Mouse (Mus musculus): Measurements from ENCODE around the gene Wdr41. TPM values are rescaled to one million over a fixed set of nuclear protein-coding genes. Genes with fewer than 3 reads are reported as not detected.

The Wdr41 gene
- polyA plus RNA-seq (2016; fragmentation: Nextera tagmentation; extraction: Ambion mirVana): 8.1 and 9.8 TPM in 2 replicates

- Histone ChIP-seq H3K4me1 (peaks cover 14% of the 10 kb centered on the region), H3K27ac (peak within 1 kb of the TSS; percentile 86), H3K36me3 (0 out of 2 replicates have a peak, but pooled peaks cover 7% of the 10 kb centered on the region), H3K9ac (peak within 1 kb of the TSS; percentile 88), H3K9me3 (replicated peaks) (no peaks in the 10 kb centered on the region), H3K27me3 (replicated peaks) (no peaks in the 10 kb centered on the region), H3K4me2 (peak within 1 kb of the TSS; percentile 76), H3K4me3 (peak within 1 kb of the TSS; percentile 84)
- 2% methylated on average over 65 of the region's 68 CpGs for WGBS (ENCODE audit: insufficient replicate concordance)
- ATAC-seq: peak; percentile 98
Measured at GRCm38 (mm10) chr13:94976219-94977186, at the start of gene Wdr41. Wdr41 (plus strand) TSS chr13:94976344.

GRCm38 (mm10) chr13:94928086-94928485 is 48.1 kb upstream of the Wdr41 start:
- Histone ChIP-seq H3K36me3 (no peaks in the 10 kb centered on the region), H3K9me3 (replicated peaks) (no peaks in the 10 kb centered on the region), H3K4me2 (no peak overlapping the region), H3K27me3 (replicated peaks) (peaks cover 25% of the 10 kb centered on the region; the same call in 1 of the 2 replicates), H3K4me3 (no peak overlapping the region), H3K4me1 (no peaks in the 10 kb centered on the region), H3K9ac (no peak overlapping the region), H3K27ac (no peak overlapping the region)
- no peak for ATAC-seq
- 52% methylated on average over 3 of the region's 3 CpGs for WGBS (ENCODE audit: insufficient replicate concordance)

GRCm38 (mm10) chr13:94938418-94938817 is 37.7 kb upstream of the Wdr41 start:
- WGBS (ENCODE audit: insufficient replicate concordance): 57% methylated on average over 5 of the region's 5 CpGs
- H3K4me3 ChIP-seq: no peak overlapping the region
- no peaks in the 10 kb centered on the region for H3K36me3 ChIP-seq
- H3K27ac ChIP-seq: no peak overlapping the region
- H3K27me3 ChIP-seq (replicated peaks): peaks cover 7% of the 10 kb centered on the region; the same call in 1 of the 2 replicates
- H3K4me2 ChIP-seq: no peak overlapping the region
- no peak overlapping the region for H3K9ac ChIP-seq
- ATAC-seq: no peak
- no peaks in the 10 kb centered on the region for H3K4me1 ChIP-seq
- no peaks in the 10 kb centered on the region for H3K9me3 ChIP-seq (replicated peaks)

- Histone ChIP-seq H3K36me3 (no peaks in the 10 kb centered on the region), H3K27me3 (replicated peaks) (peaks cover 12% of the 10 kb centered on the region), H3K4me3 (no peak overlapping the region), H3K9ac (no peak overlapping the region), H3K27ac (no peak overlapping the region), H3K9me3 (replicated peaks) (no peaks in the 10 kb centered on the region), H3K4me2 (no peak overlapping the region), H3K4me1 (no peaks in the 10 kb centered on the region)
- ATAC-seq: no peak
- WGBS (ENCODE audit: insufficient replicate concordance): 61% methylated on average over 5 of the region's 5 CpGs
Measured at GRCm38 (mm10) chr13:94940104-94940503, 36.0 kb upstream of the Wdr41 start.

GRCm38 (mm10) chr13:94941230-94941629 is 34.9 kb upstream of the Wdr41 start:
- Histone ChIP-seq H3K27ac (no peak overlapping the region), H3K4me1 (no peaks in the 10 kb centered on the region), H3K9ac (no peak overlapping the region), H3K36me3 (no peaks in the 10 kb centered on the region), H3K27me3 (replicated peaks) (peaks cover 12% of the 10 kb centered on the region), H3K4me3 (no peak overlapping the region), H3K4me2 (no peak overlapping the region), H3K9me3 (replicated peaks) (no peaks in the 10 kb centered on the region)
- ATAC-seq: no peak
- WGBS (ENCODE audit: insufficient replicate concordance): 12% methylated on average over 4 of the region's 4 CpGs

- WGBS (ENCODE audit: insufficient replicate concordance): 51% methylated on average over 6 of the region's 6 CpGs
- no peak overlapping the region for H3K4me2 ChIP-seq
- no peaks in the 10 kb centered on the region for H3K4me1 ChIP-seq
- no peak overlapping the region for H3K4me3 ChIP-seq
- H3K9me3 ChIP-seq (replicated peaks): no peaks in the 10 kb centered on the region
- H3K36me3 ChIP-seq: no peaks in the 10 kb centered on the region
- no peak overlapping the region for H3K27ac ChIP-seq
- H3K9ac ChIP-seq: no peak overlapping the region
- ATAC-seq: no peak
- H3K27me3 ChIP-seq (replicated peaks): no peaks in the 10 kb centered on the region; the same call in 1 of the 2 replicates
Measured at GRCm38 (mm10) chr13:94955941-94956340, 20.2 kb upstream of the Wdr41 start.

- ATAC-seq: no peak
- H3K27ac ChIP-seq: no peak overlapping the region
- no peak overlapping the region for H3K4me2 ChIP-seq
- no peaks in the 10 kb centered on the region for H3K4me1 ChIP-seq
- H3K36me3 ChIP-seq: no peaks in the 10 kb centered on the region
- H3K9ac ChIP-seq: no peak overlapping the region
- no peak overlapping the region for H3K4me3 ChIP-seq
- no peaks in the 10 kb centered on the region; the same call in 1 of the 2 replicates for H3K27me3 ChIP-seq (replicated peaks)
- H3K9me3 ChIP-seq (replicated peaks): no peaks in the 10 kb centered on the region
- 60% methylated on average over 1 of the region's 1 CpGs for WGBS (ENCODE audit: insufficient replicate concordance)
Measured at GRCm38 (mm10) chr13:94957965-94958364, 18.2 kb upstream of the Wdr41 start.

- no peaks in the 10 kb centered on the region for H3K36me3 ChIP-seq
- no peaks in the 10 kb centered on the region for H3K4me1 ChIP-seq
- no peak for ATAC-seq
- H3K27me3 ChIP-seq (replicated peaks): 0 out of 2 replicates have a peak, but pooled peaks cover 7% of the 10 kb centered on the region
- no peak overlapping the region for H3K27ac ChIP-seq
- 76% methylated on average over 9 of the region's 9 CpGs for WGBS (ENCODE audit: insufficient replicate concordance)
- no peak overlapping the region for H3K9ac ChIP-seq
- no peak overlapping the region for H3K4me2 ChIP-seq
- no peak overlapping the region for H3K4me3 ChIP-seq
- no peaks in the 10 kb centered on the region for H3K9me3 ChIP-seq (replicated peaks)
Measured at GRCm38 (mm10) chr13:94969992-94970553, 6.1 kb upstream of the Wdr41 start.

GRCm38 (mm10) chr13:94975828-94976218 is 321 bp upstream of the Wdr41 start:
- 25% methylated on average over 9 of the region's 9 CpGs for WGBS (ENCODE audit: insufficient replicate concordance)

GRCm38 (mm10) chr13:94979081-94979480 is 2.9 kb downstream of the Wdr41 start:
- Histone ChIP-seq H3K36me3 (0 out of 2 replicates have a peak, but pooled peaks cover 13% of the 10 kb centered on the region), H3K4me2 (no peak overlapping the region), H3K4me1 (peaks cover 14% of the 10 kb centered on the region), H3K27ac (no peak overlapping the region), H3K9me3 (replicated peaks) (no peaks in the 10 kb centered on the region), H3K27me3 (replicated peaks) (no peaks in the 10 kb centered on the region), H3K9ac (no peak overlapping the region), H3K4me3 (no peak overlapping the region)
- WGBS (ENCODE audit: insufficient replicate concordance): 62% methylated on average over 7 of the region's 7 CpGs
- ATAC-seq: no peak

More at GRCm38 (mm10) chr13:94975828-94976218, 321 bp upstream of the Wdr41 start:
- Histone ChIP-seq H3K9ac (peak overlapping the region; percentile 88), H3K4me1 (peaks cover 14% of the 10 kb centered on the region), H3K36me3 (0 out of 2 replicates have a peak, but pooled peaks cover under 1% of the 10 kb centered on the region), H3K4me2 (peak overlapping the region; percentile 76), H3K27me3 (replicated peaks) (no peaks in the 10 kb centered on the region), H3K4me3 (peak overlapping the region; percentile 84), H3K9me3 (replicated peaks) (no peaks in the 10 kb centered on the region), H3K27ac (no peak overlapping the region)
- ATAC-seq: no peak

GRCm38 (mm10) chr13:94990516-94990915 is 14.4 kb downstream of the Wdr41 start:
- Histone ChIP-seq H3K4me1 (peaks cover 4% of the 10 kb centered on the region; the same call in 1 of the 2 replicates), H3K4me2 (no peak overlapping the region), H3K9me3 (replicated peaks) (no peaks in the 10 kb centered on the region), H3K36me3 (no peaks in the 10 kb centered on the region), H3K27me3 (replicated peaks) (no peaks in the 10 kb centered on the region), H3K4me3 (no peak overlapping the region), H3K27ac (no peak overlapping the region), H3K9ac (no peak overlapping the region)
- WGBS (ENCODE audit: insufficient replicate concordance): 57% methylated on average over 5 of the region's 5 CpGs
- no peak for ATAC-seq

GRCm38 (mm10) chr13:95007281-95007680 is 31.1 kb downstream of the Wdr41 start:
- H3K4me3 ChIP-seq: no peak overlapping the region

More at GRCm38 (mm10) chr13:95007281-95007680, 31.1 kb downstream of the Wdr41 start:
- Histone ChIP-seq H3K36me3 (peaks cover 10% of the 10 kb centered on the region; the same call in 1 of the 2 replicates), H3K9ac (no peak overlapping the region), H3K4me1 (no peaks in the 10 kb centered on the region), H3K27me3 (replicated peaks) (no peaks in the 10 kb centered on the region), H3K9me3 (replicated peaks) (no peaks in the 10 kb centered on the region), H3K4me2 (no peak overlapping the region), H3K27ac (no peak overlapping the region)
- no peak for ATAC-seq
- 62% methylated on average over 8 of the region's 8 CpGs for WGBS (ENCODE audit: insufficient replicate concordance)
